Mouse (Mus musculus) gastrocnemius, adult 8-10 months (tissue): Measurements from ENCODE around the gene Ptpro. TPM values are rescaled to one million over a fixed set of nuclear protein-coding genes. Genes with fewer than 3 reads are reported as not detected.

Source experiments
- DNase-seq, 2 experiments: peaks; one replicate each; pipeline ENCODE4 v3.0.0; 2022; ENCODE audit warnings: low spot score in 2 of 2
- total RNA-seq, 4 experiments: library from RNA; stranded (reverse); gene quantifications; 2 replicates each; pipeline ENCODE4 v1.2.4; 2022

Gene Ptpro
- total RNA-seq, 4 experiments from 2014 or later: 0.29 to 0.86 (median 0.47) TPM

- no peak for DNase-seq
Measured at GRCm38 (mm10) chr6:137496562-137496961, 244.4 kb downstream of the Ptpro start.

DNA sequence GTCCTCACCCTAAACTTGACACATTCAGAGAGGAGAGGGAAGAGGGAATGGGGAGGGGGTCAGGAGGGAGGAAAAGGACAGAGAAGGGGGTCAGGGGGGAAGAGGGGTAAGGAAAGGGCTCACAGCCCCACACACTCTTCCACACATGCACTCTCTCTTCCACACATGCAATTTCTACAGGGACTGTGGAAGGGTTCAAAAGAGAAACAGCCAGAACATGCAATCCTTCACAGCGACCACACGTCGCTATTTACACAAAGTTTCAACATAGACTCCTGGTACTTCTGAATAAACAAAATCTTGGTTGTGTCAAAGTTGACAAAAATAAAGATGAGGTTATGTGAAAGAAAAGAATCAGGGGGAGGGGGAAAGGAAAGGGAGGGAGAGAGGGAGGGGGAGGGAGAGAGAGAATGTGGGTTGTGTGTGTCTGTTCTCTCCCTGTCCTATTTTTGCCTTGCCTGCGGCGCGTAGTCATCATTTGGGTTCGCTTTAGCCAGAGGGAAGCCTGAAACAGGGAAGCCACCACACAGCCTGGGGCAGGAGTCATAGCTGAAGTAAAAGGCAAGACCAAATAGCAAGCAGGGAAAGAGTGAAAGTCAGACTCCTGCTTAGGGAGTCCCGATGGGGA, 245.2 kb downstream of the Ptpro start:
- DNase-seq: no peak

DNA sequence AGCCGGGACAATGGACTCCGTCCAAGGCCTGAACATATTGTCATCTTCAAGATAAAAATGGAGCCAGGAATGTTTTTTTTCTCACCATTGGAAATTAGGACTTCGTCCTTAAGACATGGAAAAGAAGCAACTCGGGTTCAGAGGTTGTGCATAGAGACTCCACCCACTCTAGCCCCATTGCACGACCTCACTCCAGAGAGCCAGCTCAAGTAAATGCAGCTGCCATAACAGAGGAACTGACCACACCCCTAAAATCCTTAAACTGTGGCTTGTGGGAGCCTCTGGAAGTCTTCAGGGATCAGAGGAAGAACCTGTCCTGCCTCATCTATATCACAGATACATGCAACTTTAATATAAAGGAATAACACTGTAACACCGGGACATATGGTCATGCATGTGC, 246.7 kb downstream of the Ptpro start:
- no peak for DNase-seq

DNA sequence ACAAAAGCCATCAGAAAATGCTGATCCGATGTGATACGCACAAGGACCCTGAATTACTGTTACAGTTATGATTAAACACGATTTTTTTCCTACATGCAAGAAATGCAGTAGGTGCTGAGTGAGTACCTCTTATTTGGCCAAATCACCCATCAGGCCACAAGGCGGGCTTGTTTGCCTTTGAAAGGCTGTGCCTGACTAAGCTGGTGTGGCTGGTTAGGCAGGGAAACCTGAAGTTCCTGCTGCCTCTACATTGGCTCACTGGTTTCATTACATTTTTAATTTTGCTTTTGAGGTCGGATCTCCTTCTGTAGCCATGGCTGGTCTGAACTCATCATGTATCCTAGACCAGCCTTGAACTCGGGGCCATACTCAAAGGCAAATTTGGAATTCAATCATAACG, 250.9 kb downstream of the Ptpro start:
- no peak for DNase-seq

- no peak for DNase-seq
Measured at GRCm38 (mm10) chr6:137503462-137503861, 251.3 kb downstream of the Ptpro start.

- no peak for DNase-seq
Measured at GRCm38 (mm10) chr6:137504052-137504451, 251.9 kb downstream of the Ptpro start.

DNA sequence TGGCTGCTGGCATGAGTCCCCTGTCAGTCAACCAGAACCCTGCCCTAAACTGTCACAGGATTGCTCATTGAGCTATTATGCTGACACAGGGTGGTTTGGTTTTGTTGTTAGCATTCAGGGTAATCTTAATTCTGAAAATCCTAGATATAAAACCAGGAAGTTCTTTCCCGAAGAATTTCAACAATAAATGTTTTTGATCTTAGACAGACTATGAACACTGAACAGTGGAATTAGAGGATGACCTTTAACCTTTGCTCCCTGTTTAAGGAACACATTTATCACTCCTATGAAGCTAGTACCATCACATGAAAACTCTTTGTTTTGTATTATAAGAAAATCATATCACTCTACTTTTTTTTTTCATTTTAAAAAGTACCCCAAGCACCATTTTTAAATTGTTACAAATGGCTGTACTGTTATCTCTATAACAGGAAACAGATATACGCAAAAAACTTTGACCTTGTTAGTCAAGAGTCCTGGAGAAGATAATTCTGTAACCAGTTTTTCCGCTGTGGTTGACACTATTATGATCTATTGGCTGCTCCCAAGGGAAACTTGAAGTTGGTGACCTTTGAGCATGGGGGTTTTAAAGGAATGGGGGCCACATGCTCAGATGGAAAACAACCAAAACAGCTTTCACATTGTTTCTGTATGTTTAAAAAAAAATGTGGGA, 253.6 kb downstream of the Ptpro start:
- DNase-seq: no peak

DNA sequence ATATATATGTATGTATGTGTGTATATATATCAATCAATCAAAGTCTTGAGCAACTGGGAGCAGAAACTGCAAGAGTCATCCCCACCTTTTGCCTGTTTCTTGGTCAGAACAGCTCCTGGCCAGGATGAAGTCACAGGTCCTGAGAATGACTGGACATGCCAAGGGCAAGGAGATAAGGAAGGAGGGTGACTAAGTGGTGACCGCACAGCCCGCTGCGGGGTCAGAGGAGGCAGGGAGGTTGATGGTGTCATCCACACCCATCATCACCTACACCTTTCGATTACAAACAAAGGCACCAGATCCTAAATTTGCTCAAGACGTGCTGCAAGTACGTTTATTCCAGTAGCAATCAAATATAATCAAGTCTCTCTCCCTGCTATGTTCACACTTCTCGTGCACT, 254.4 kb downstream of the Ptpro start:
- no peak for DNase-seq

DNA sequence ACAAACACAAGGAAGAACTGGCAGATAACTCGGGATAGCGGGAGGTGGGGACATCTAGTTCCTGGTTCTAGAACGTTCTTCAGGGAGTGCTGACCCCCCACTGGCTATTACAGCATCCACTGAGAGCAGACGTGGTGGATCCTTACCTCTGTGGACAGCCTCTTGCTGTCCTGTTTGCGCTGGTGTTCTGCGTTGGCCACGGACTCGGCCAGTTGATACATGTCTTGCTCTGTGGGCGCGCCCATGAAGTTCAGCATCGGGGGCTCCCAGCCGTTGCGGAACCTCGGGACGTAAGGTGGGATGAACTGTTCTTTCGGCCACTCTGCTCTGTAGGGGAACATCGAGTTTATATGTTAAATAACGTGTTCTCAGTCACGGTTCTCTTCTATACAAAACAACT, 256.8 kb downstream of the Ptpro start:
- DNase-seq: no peak

GRCm38 (mm10) chr6:137509341-137510045, 257.4 kb downstream of the Ptpro start:
- DNase-seq: no peak

- no peak for DNase-seq
Measured at GRCm38 (mm10) chr6:137512753-137513152, 260.6 kb downstream of the Ptpro start.

Other genes with a start within 250 kb of the Ptpro start
- gene Rerg, start 81.8 kb upstream of the Ptpro start, total RNA-seq: 1 to 10 TPM in 1 of 4 experiments, under 1 TPM in 3; 0.46 to 1.6 (median 0.76) TPM